Mouse (Mus musculus) hindbrain, embryonic 16.5 days (tissue): ENCODE results near the gene Grid1. TPM values are rescaled to one million over a fixed set of nuclear protein-coding genes. Genes with fewer than 3 reads are reported as not detected.

Experiments used
- ATAC-seq: fragments of 200-750 bp; cut with Nextera tagmentation; 2 replicates; pipeline ENCODE4 v1.8.0; 2017; ENCODE audit warnings: moderate TSS enrichment, moderate library complexity
- H3K27ac ChIP-seq: fragments of 300-500 bp; sonication (generic); 2 replicates; pipeline ENCODE4 v1.5.1; 2014; ENCODE audit warnings: low read depth, mild to moderate bottlenecking, control low read depth, low read length, moderate library complexity
- H3K27me3 ChIP-seq: fragments of 300-500 bp; sonication (generic); replicated peaks from 2 replicates; pipeline ENCODE4 v1.6.1; 2014; ENCODE audit warnings: low read length; ENCODE audit not compliant: control insufficient read depth, insufficient read depth
- H3K36me3 ChIP-seq: fragments of 300-500 bp; sonication (generic); 2 replicates; pipeline ENCODE4 v1.6.1; 2014; ENCODE audit warnings: mild to moderate bottlenecking, low read length, moderate library complexity, mixed read lengths; ENCODE audit not compliant: control insufficient read depth, insufficient read depth
- H3K4me1 ChIP-seq: fragments of 300-500 bp; sonication (generic); 2 replicates; pipeline ENCODE4 v1.6.1; 2014; ENCODE audit warnings: low read depth, low read length; ENCODE audit not compliant: control insufficient read depth, insufficient read depth
- H3K4me2 ChIP-seq: fragments of 300-500 bp; sonication (generic); 2 replicates; pipeline ENCODE4 v1.6.1; 2014; ENCODE audit warnings: mild to moderate bottlenecking, low read length, control low read depth, moderate library complexity
- H3K4me3 ChIP-seq: fragments of 300-500 bp; sonication (generic); 2 replicates; pipeline ENCODE4 v1.5.1; 2014; ENCODE audit warnings: mild to moderate bottlenecking, low read length, control low read depth, moderate library complexity
- H3K9ac ChIP-seq: fragments of 300-500 bp; sonication (generic); 2 replicates; pipeline ENCODE4 v1.6.1; 2014; ENCODE audit warnings: low read depth, mild to moderate bottlenecking, control low read depth, low read length, moderate library complexity
- H3K9me3 ChIP-seq: fragments of 300-500 bp; sonication (generic); 2 replicates; pipeline ENCODE4 v1.6.1; 2014; ENCODE audit warnings: mild to moderate bottlenecking, low read length, moderate library complexity; ENCODE audit not compliant: control insufficient read depth
- WGBS: fragments of 180-500 bp; shearing (Covaris S2); extraction: QIAGEN DNeasy Blood & Tissue Kit; methylation state at CpG from one replicate; pipeline ENCODE4 v1.1.7; 2014; 5-methylcytosine and 5-hydroxymethylcytosine counted together
- polyA plus RNA-seq: library from polyadenylated mRNA; unstranded; fragments of >200 nt; fragmentation: Nextera tagmentation; extraction: Ambion mirVana; gene quantifications from 2 replicates; pipeline ENCODE4 v1.2.1, GENCODE M21; 2015

Grid1 gene
- polyA plus RNA-seq, 1 experiment from 2014 or later, result 7.1 TPM

DNA sequence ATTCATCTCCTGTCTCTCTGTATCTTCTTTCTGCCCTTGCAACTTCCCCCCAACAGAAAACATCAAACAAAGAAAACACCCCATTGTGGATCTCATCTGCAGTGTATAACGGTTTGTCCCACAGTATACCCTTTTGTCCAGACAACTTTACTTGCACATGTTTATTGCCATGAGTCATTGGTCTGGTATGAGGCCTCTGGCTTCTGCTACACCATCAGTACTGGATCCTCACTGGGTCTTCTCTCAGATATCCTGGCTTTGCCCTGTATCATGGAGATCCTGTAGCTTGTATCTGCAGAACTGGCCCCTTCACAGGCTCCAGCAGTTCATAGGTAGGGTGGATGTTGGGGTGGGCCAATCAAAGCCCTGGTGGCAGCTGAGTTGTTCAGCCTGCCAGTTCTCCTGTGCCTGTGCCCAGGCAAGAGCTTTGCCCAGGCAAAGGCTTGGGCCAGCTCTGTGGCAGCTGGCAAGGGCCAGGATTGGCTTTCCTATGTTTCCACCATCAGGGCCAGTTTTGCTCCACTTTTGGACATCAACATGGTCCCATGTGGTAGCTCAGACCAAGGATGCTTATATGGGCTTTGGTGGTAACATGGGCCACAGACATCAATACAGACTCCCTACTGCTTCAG, 26.4 kb upstream of the Grid1 start:
- Histone ChIP-seq H3K36me3 (no peaks in the 10 kb centered on the region), H3K4me1 (no peaks in the 10 kb centered on the region), H3K4me2 (no peak overlapping the region), H3K4me3 (no peak overlapping the region), H3K27me3 (no peaks in the 10 kb centered on the region), H3K9me3 (peaks cover 2% of the 10 kb centered on the region; the same call in 1 of the 2 replicates), H3K27ac (no peak overlapping the region), H3K9ac (no peak overlapping the region)
- ATAC-seq, result no peak
- WGBS, result 76% methylated on average over 1 of the region's 1 CpGs

DNA sequence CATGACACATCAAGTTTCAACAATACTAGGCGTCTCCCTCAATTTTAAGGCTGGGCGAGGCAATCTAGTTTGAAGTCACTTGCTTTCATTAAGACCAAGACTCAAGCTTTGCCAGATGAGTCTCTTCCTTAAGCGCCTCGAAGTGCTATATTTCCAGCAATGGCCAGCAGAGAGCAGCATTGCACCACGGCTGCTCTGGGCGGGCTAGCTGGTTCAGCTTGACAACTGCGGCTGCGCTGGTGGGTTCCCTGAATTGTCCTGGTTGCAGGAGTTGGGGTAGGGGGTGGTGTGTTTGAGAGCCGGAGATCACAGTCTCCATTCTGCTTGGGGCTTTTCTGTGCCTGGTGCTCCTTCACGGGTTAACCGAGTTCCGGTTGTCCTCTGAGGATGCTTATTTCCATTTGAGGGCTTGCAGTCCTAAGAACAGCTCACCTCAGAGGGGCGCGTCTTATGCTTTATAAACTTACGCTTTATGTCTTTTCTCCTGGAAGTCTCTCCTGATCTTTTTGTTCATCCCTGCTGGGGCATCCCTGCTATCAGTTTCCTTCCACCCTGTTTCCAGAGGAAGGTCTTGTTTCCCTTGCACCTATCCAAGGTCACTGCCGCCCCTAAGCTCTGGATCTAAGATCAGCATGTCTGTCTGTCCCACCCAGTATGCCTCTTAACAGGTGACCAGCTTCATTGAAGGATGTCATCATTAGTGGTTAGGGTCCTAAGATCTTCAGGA, 9.0 kb upstream of the Grid1 start:
- Histone ChIP-seq H3K27me3 (no peaks in the 10 kb centered on the region; the same call in 1 of the 2 replicates), H3K4me2 (peak overlapping the region; percentile 63), H3K4me1 (no peaks in the 10 kb centered on the region), H3K4me3 (peak overlapping the region; percentile 29), H3K27ac (no peak overlapping the region), H3K9me3 (no peaks in the 10 kb centered on the region), H3K9ac (peak overlapping the region; percentile 49; the same call in 1 of the 2 replicates), H3K36me3 (no peaks in the 10 kb centered on the region)
- ATAC-seq, result peak; percentile 92
- 22% methylated on average over 16 of the region's 16 CpGs for WGBS

GRCm38 (mm10) chr14:34811490-34811808, 8.5 kb upstream of the Grid1 start:
- Histone ChIP-seq H3K9ac (no peak overlapping the region), H3K4me2 (no peak overlapping the region), H3K4me1 (no peaks in the 10 kb centered on the region), H3K36me3 (no peaks in the 10 kb centered on the region), H3K4me3 (no peak overlapping the region), H3K9me3 (no peaks in the 10 kb centered on the region), H3K27me3 (no peaks in the 10 kb centered on the region; the same call in 1 of the 2 replicates), H3K27ac (no peak overlapping the region)
- no peak for ATAC-seq
- 74% methylated on average over 10 of the region's 10 CpGs for WGBS

DNA sequence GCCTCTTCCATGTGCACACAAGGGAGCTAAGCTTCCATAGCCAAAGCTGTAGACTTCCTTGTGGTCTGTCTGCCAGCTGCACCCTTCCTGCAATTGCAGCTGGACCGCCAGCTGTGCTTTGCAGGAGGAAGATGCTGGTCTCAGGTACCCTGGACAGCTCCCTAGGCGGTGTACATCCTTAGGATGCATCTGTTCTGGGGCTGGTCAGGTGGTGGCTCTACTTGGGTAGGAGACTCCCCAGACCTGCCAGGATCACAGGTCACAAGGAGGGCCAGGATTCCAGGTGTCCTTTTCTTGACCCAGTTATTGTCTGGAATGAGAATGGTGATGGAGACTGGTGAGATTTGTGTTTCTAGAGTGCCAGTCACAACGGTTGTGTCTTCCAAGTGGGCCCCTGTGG, 3.6 kb upstream of the Grid1 start:
- H3K27me3 ChIP-seq, result peaks cover 8% of the 10 kb centered on the region
- H3K4me3 ChIP-seq, result no peak overlapping the region
- H3K27ac ChIP-seq, result no peak overlapping the region
- H3K4me2 ChIP-seq, result no peak overlapping the region
- H3K36me3 ChIP-seq, result no peaks in the 10 kb centered on the region
- H3K9ac ChIP-seq, result no peak overlapping the region
- ATAC-seq, result no peak
- WGBS, result 29% methylated on average over 2 of the region's 3 CpGs
- no peaks in the 10 kb centered on the region for H3K9me3 ChIP-seq
- peaks cover 3% of the 10 kb centered on the region for H3K4me1 ChIP-seq

GRCm38 (mm10) chr14:34818387-34818980, 1.4 kb upstream of the Grid1 start:
- 4% methylated on average over 9 of the region's 9 CpGs for WGBS
- Histone ChIP-seq H3K4me1 (peaks cover 22% of the 10 kb centered on the region), H3K27me3 (peaks cover 8% of the 10 kb centered on the region), H3K4me3 (peak overlapping the region; percentile 82), H3K27ac (peak overlapping the region; percentile 26; the same call in 1 of the 2 replicates), H3K4me2 (peak overlapping the region; percentile 81), H3K36me3 (no peaks in the 10 kb centered on the region), H3K9ac (peak overlapping the region; percentile 90), H3K9me3 (no peaks in the 10 kb centered on the region)
- ATAC-seq, result no peak

DNA sequence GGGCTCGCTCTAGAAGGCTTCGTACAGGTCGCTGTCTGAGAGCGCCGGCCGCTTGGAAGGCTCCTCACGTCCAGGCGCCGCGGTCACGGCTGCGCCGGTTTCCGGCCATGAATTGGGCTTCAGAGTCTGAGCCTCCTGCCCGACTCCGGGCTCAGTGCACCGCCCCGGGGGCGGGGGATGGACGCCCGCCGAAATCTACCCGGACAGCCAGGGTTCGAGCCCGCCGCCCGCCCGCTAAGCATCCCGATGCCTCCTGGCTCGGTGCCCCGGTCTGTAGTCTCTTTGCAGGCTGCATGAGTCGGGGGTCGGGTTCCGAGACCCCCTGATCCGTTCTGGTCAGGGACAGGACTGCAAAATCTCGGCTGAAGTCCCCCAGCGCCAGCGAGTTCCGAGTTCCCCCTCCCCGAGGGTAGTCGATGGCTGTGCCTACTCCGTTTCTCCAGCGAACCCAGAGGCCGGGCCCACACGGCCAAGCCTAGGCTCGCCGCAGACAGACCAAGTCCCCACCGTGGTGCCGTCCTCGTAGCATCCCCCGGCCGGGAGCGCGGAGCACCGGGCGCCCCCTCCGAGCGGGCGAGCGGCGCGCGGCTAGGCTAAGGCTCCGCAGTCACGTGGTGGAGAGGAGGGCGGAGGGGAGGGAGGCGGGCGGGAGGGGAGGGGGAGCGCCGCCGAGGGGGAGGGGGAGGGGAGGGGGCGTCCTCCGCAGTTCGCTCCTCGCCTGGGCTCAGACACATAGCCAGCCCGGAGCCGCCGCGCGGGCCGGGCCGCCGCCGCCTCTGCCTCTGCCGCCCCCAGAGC, 588 bp upstream of the Grid1 start:
- H3K4me1 ChIP-seq, result peaks cover 24% of the 10 kb centered on the region
- peak overlapping the region; percentile 89 for H3K27ac ChIP-seq
- WGBS, result under 1% methylated on average over 47 of the region's 85 CpGs
- H3K9me3 ChIP-seq, result no peaks in the 10 kb centered on the region
- H3K36me3 ChIP-seq, result no peaks in the 10 kb centered on the region
- H3K27me3 ChIP-seq, result peaks cover 8% of the 10 kb centered on the region
- ATAC-seq, result peak; percentile 83
- H3K4me3 ChIP-seq, result peak overlapping the region; percentile 82
- H3K4me2 ChIP-seq, result peak overlapping the region; percentile 81
- H3K9ac ChIP-seq, result peak overlapping the region; percentile 90

- H3K27ac ChIP-seq, result peak overlapping the region; percentile 89
- H3K9me3 ChIP-seq, result no peaks in the 10 kb centered on the region
- H3K9ac ChIP-seq, result peak overlapping the region; percentile 90
- H3K36me3 ChIP-seq, result no peaks in the 10 kb centered on the region
- H3K4me1 ChIP-seq, result peaks cover 24% of the 10 kb centered on the region
- peak overlapping the region; percentile 81 for H3K4me2 ChIP-seq
- peak; percentile 2 for ATAC-seq
- peaks cover 8% of the 10 kb centered on the region for H3K27me3 ChIP-seq
- under 1% methylated on average over 12 of the region's 12 CpGs for WGBS
- peak overlapping the region; percentile 82 for H3K4me3 ChIP-seq
These were observed 721 bp downstream of the Grid1 start for GRCm38 (mm10) chr14:34820653-34821005.

DNA sequence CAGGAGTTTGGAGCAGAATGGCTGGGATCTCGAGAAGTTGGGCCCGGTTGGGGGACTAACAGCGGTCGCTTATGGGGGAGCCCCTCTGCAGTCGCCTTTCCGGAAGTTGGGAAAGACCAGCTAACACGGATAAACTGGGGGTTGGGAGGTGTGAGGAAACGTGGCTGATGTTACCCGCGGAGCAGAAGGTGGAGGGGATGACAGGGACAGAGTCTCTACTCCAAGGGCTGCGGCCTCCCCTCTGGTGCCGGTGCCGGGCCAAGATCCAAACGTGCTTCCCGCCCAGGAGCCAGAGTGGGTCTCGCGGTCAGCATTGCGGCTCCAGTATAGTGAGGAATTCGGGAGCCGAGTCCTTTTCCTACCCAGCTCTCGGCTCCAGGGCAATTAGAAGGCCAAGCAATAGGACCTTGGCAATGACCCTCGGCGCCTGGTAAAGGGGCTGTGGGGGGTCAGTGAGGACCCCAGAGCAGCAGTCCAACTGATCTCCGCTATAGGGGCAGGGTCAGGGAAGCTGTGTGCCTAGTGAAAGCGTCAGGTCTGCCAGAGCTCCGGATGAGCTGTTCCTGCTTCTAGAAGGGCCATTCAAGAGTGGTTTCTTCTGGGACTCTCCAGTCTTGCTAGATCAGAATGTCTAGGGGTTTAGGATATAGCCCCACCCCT, 1.4 kb downstream of the Grid1 start:
- peaks cover 30% of the 10 kb centered on the region for H3K4me1 ChIP-seq
- WGBS, result 2% methylated on average over 26 of the region's 26 CpGs
- H3K27ac ChIP-seq, result no peak overlapping the region

More for the DNA sequence above, 1.4 kb downstream of the Grid1 start:
- H3K9ac ChIP-seq, result peak overlapping the region; percentile 90
- ATAC-seq, result no peak
- H3K9me3 ChIP-seq, result no peaks in the 10 kb centered on the region
- H3K36me3 ChIP-seq, result no peaks in the 10 kb centered on the region
- H3K4me3 ChIP-seq, result peak overlapping the region; percentile 82
- peak overlapping the region; percentile 81 for H3K4me2 ChIP-seq
- H3K27me3 ChIP-seq, result peaks cover 8% of the 10 kb centered on the region
